Mouse (Mus musculus) heart, adult 9 months (tissue): ENCODE results near the gene Arhgef12.
A peak's percentile ranks its signal among the peaks of the same experiment; 100 is the strongest.

Experiments
- DNase-seq, 2 experiments: peaks; one replicate each; pipeline ENCODE4 v3.0.0; 2022; ENCODE audit warnings: low spot score in 2 of 2

Gene Arhgef12

GRCm38 (mm10) chr9:43078711-43079110 is 28.3 kb downstream of the Arhgef12 start:
- no peak for DNase-seq

DNA sequence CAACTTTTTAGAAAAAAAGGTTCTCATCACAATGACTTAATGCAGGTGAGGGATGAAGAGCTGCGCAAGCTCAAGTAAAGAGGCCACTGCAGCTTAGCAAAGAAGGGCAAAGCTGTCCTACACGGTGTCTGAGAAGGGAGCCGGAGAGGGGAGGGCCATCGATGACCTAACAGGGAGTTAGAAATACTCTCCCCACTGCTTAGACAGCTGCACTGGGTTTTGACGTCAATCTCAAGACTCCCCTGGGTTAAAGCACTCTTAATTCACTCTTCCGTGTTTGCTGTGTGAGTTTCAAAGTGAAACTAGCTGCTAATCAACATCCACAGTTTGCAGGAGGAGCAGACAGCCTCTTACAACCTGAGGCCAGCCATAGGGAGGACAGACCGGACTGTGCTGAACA is 30.9 kb downstream of the Arhgef12 start:
- DNase-seq: no peak

- DNase-seq: no peak
These were observed 32.4 kb downstream of the Arhgef12 start for GRCm38 (mm10) chr9:43074611-43075010.

DNA sequence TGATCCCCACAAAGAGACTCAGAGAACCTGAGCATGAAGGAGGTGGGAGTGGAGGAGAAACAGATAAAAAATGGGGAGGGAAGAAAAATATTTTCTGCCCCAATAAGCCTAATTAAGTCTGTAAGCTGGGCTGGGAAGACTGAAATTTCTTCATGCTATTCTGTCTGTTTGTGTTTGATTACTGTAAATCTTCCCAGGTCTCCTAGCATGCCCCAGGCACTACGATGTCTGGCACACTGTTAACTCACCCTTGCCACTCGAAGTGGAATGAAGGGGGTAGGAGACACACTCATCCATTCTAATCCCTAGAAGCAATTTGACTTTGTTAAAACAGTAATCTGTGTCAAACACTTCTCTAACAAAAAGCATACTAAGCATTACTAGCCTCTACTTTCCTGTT is 35.3 kb downstream of the Arhgef12 start:
- no peak for DNase-seq

- DNase-seq: no peak
These were observed 35.9 kb downstream of the Arhgef12 start for GRCm38 (mm10) chr9:43071176-43071575.

- no peak for DNase-seq
These were observed 36.5 kb downstream of the Arhgef12 start for GRCm38 (mm10) chr9:43070566-43070965.

DNA sequence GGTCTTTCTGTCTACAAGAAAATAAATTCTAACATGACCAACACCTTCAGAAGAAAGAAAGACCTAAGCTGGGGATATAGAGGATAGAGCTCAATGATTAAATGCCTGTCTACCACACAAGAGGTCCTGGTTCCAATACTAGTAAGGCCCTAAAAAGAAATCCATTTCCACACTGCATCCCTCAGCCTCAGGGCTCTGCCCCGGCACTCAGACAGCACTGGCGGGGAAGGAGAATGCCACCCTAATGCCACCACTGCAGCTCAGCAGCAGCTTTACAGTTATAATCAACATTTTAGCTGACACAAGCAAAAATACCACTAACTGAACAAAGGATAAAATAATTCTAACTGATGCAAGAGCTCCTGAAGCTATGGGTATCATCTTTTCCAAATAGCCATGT is 36.9 kb downstream of the Arhgef12 start:
- DNase-seq: no peak

GRCm38 (mm10) chr9:43067896-43068295 is 39.1 kb downstream of the Arhgef12 start:
- peak in 1 of 2 experiments; percentile 18 for DNase-seq

GRCm38 (mm10) chr9:43065231-43065630 is 41.8 kb downstream of the Arhgef12 start:
- no peak for DNase-seq

GRCm38 (mm10) chr9:43061545-43061944 is 45.5 kb downstream of the Arhgef12 start:
- DNase-seq: no peak

- DNase-seq: no peak
These were observed 56.6 kb downstream of the Arhgef12 start for GRCm38 (mm10) chr9:43050391-43050790.

- no peak for DNase-seq
These were observed 62.6 kb downstream of the Arhgef12 start for GRCm38 (mm10) chr9:43044481-43044880.

DNA sequence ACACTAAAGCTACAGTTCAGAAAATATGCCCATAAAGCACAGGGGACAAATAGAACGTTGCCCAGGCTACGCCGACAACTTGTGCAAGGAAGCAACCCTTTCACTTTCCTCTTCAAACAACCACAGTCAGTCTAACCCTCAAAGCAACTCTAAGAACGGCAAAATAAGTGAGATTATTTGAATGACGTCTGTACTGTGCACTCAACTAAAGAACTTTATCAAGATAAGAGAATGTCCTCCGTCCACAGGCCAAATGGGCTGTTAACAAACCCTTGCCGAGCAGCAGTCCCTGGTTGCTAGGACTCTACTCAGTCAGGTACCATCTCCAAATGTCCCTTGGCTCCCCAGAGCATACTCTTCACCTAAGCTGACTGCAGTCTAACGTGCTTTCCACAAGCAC is 68.6 kb downstream of the Arhgef12 start:
- DNase-seq: no peak

GRCm38 (mm10) chr9:43035208-43035607 is 71.8 kb downstream of the Arhgef12 start:
- DNase-seq: no peak

DNA sequence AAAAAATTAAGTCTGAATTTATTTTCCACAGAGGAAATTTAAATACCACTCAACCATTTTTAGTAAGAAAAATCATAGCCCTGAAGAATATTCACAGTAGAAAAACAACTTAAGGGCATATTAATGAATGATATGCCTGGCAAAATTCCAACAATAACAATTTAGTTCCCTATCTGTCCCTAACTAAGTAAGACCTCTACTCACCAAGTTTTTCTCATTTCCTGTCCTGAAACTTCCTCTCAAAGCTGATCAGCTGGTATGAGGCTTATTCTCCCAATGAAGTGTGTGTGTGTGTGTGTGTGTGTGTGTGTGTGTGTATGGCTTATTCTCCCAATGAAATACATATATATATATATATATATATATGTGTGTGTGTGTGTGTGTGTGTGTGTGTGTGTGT is 72.8 kb downstream of the Arhgef12 start:
- DNase-seq: no peak

DNA sequence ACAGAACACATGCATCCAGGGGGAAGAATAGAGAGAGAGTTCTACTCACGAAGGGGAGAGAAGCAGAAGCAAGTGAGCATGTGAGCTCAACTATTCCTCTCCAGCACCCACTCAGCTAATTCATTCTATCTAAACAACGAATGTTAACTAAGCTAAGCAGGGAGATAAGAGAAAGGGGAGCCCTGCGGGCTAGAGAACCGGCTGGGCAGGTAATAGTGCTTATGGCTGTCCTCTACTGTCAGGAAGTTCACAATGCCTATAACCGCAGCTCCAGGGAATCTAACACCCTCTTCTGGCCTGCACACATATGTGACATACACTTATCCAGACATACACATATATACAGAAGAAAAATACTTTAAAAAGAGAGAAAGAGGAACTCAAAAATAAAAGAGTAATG is 79.3 kb downstream of the Arhgef12 start:
- DNase-seq: no peak

- no peak for DNase-seq
These were observed 85.4 kb downstream of the Arhgef12 start for GRCm38 (mm10) chr9:43021515-43022251.

DNA sequence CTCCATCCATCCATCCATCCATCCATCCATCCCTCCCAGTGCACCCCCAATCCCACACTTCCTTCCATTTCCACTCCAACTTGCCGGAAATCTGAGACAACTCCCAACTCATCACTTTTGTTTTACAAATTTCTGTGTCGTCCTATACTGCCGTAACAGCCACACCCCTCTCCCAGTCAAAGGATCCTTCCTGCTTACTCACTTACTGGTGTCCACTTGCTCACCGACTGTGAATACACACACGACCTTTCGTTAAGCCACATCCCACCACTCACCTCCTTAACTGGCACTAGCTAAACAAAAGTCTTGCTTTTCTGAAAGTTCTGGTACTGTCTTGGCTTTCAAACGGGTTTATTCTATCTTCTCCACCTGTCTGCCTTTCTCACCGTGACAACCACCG is 87.4 kb downstream of the Arhgef12 start:
- DNase-seq: no peak

GRCm38 (mm10) chr9:43015786-43016185 is 91.3 kb downstream of the Arhgef12 start:
- no peak for DNase-seq

- peak; percentile 64 to 65 for DNase-seq
These were observed 91.7 kb downstream of the Arhgef12 start for GRCm38 (mm10) chr9:43015366-43015765.

GRCm38 (mm10) chr9:43014886-43015285 is 92.2 kb downstream of the Arhgef12 start:
- no peak for DNase-seq

DNA sequence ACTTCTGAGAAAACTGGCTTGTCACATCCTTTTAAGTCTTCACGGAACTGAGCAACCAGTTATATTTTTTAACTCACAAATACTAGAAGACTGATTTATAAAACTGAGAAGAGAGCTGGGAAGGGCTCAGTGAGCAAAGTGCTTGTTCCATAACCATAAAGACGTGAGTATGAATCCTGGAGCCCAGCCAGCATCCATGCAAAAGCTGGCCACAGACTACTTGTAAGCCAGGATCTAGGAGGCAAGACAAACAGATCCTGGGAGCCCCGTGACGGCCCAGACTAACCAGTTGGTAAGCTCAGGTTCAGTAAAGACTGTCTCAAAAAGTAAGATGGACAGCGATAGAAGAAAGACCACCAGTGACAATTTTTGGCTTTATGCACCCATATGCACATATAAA is 94.5 kb downstream of the Arhgef12 start:
- DNase-seq: no peak

- peak in 1 of 2 experiments; percentile 30 for DNase-seq
These were observed 96.0 kb downstream of the Arhgef12 start for GRCm38 (mm10) chr9:43011061-43011460.

DNA sequence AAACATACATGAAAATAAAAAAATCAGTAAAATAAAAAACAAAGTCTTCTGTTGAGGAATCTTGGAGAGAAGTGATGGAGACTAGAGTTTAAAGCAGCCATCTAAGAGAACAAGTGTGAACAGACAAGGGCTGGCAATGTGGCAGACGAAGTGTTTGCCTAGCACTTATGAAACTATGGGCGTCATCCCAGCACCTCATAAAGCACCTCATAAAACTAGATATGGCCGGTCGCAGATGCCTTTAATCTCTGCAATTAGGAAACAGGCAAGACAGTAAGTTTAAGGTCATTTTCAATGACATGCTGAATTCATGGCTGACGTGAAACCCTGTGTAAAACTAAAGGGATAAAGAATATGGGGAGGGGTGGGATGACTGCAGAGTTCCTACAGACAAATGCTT is 103.2 kb downstream of the Arhgef12 start:
- no peak for DNase-seq
